Mouse (Mus musculus) CH12.LX (cell line): ENCODE measurements around the gene Gprin1. TPM values are rescaled to one million over a fixed set of nuclear protein-coding genes. Genes with fewer than 3 reads are reported as not detected.

Experiments used
- DNase-seq: peaks from one replicate; pipeline ENCODE4 v3.0.0-alpha.2; 2013; ENCODE audit errors: extremely low read depth
- H3K27ac ChIP-seq: 2 replicates; pipeline ENCODE4 v1.5.1; 2012; ENCODE audit warnings: low read depth, mild to moderate bottlenecking, control low read depth, moderate library complexity; ENCODE audit not compliant: insufficient read depth
- H3K27me3 ChIP-seq: replicated peaks from 2 replicates; pipeline ENCODE3; 2012; ENCODE audit warnings: inconsistent platforms
- H3K36me3 ChIP-seq, 2 experiments: replicated peaks in 1 of 2; 2 replicates each; pipeline versions ENCODE3 to v1.6.1; 2012; ENCODE audit warnings: inconsistent platforms in 1 of 2, low read length in 1 of 2, mild to moderate bottlenecking in 1 of 2, mixed read lengths in 1 of 2, moderate library complexity in 1 of 2; ENCODE audit not compliant: control insufficient read depth in 1 of 2, insufficient read depth in 1 of 2
- H3K4me1 ChIP-seq, 2 experiments: 2 replicates each; pipeline ENCODE4 v1.6.1; 2012; ENCODE audit warnings: inconsistent platforms in 1 of 2, moderate library complexity in 1 of 2; ENCODE audit not compliant: insufficient read depth in 2 of 2, control insufficient read depth in 1 of 2
- H3K4me2 ChIP-seq: 2 replicates; pipeline ENCODE4 v1.6.1; 2012; ENCODE audit warnings: low read depth, mild to moderate bottlenecking, control low read depth; ENCODE audit not compliant: poor library complexity, insufficient read depth, severe bottlenecking
- H3K4me3 ChIP-seq, 3 experiments: fragments of 150-350 bp in 1 of 3; sonication (generic) in 1 of 3; replicated peaks in 1 of 3; 2 replicates each; pipeline versions ENCODE3 to v1.5.1; 2011 to 2012; ENCODE audit warnings: low read depth in 2 of 3, low read length in 2 of 3, mild to moderate bottlenecking in 2 of 3, moderate library complexity in 2 of 3, control low read depth in 1 of 3, improper control_type of control experiment in 1 of 3, inconsistent platforms in 1 of 3, mixed read lengths in 1 of 3; ENCODE audit not compliant: poor library complexity in 1 of 3
- H3K79me2 ChIP-seq: replicated peaks from 2 replicates; pipeline ENCODE4 v1.6.1; 2012; ENCODE audit warnings: mild to moderate bottlenecking, moderate library complexity; ENCODE audit not compliant: control insufficient read depth, poor library complexity, insufficient read depth, severe bottlenecking; ENCODE audit errors: extremely low read depth
- H3K9ac ChIP-seq: 2 replicates; pipeline ENCODE4 v1.6.1; 2012; ENCODE audit warnings: low read depth, mild to moderate bottlenecking, control low read depth, moderate library complexity; ENCODE audit not compliant: insufficient read depth
- H3K9me3 ChIP-seq: replicated peaks from 2 replicates; pipeline ENCODE3; 2012; ENCODE audit warnings: low read length, inconsistent platforms, mixed read lengths
- BHLHE40 ChIP-seq: IDR thresholded peaks from 2 replicates; pipeline ENCODE4 v1.6.1; 2011; ENCODE audit warnings: mild to moderate bottlenecking, low read depth, low read length, improper control_type of control experiment
- CHD1 ChIP-seq: IDR thresholded peaks from 2 replicates; pipeline ENCODE4 v1.6.1; 2012; ENCODE audit warnings: low read depth, low read length, improper control_type of control experiment, inconsistent platforms
- CTCF ChIP-seq, 2 experiments: IDR thresholded peaks in 1 of 2; conservative IDR thresholded peaks in 1 of 2; 2 replicates each; pipeline ENCODE4 v1.5.1; 2011 to 2012; ENCODE audit warnings: low read depth in 2 of 2, low read length in 2 of 2, improper control_type of control experiment in 1 of 2, inconsistent platforms in 1 of 2, mild to moderate bottlenecking in 1 of 2, moderate library complexity in 1 of 2
- E2F4 ChIP-seq: IDR thresholded peaks from 2 replicates; pipeline ENCODE4 v1.6.1; 2011; ENCODE audit warnings: low read depth, low read length, improper control_type of control experiment; ENCODE audit not compliant: insufficient replicate concordance
- ELF1 ChIP-seq: IDR thresholded peaks from 2 replicates; pipeline ENCODE4 v1.6.1; 2014; ENCODE audit warnings: low read depth, mild to moderate bottlenecking, inconsistent platforms, low read length, improper control_type of control experiment
- GABPA ChIP-seq: IDR thresholded peaks from 2 replicates; pipeline ENCODE4 v1.6.1; 2012; ENCODE audit warnings: low read depth, low read length, improper control_type of control experiment, inconsistent platforms; ENCODE audit not compliant: insufficient replicate concordance
- JUN ChIP-seq: IDR thresholded peaks from 2 replicates; pipeline ENCODE4 v1.6.1; 2011; ENCODE audit warnings: low read depth, mild to moderate bottlenecking, low read length, improper control_type of control experiment, moderate library complexity; ENCODE audit not compliant: insufficient read depth
- MAZ ChIP-seq: IDR thresholded peaks from 2 replicates; pipeline ENCODE4 v1.6.1; 2012; ENCODE audit warnings: low read depth, mild to moderate bottlenecking, inconsistent platforms, low read length, improper control_type of control experiment, moderate library complexity
- MEF2A ChIP-seq: IDR thresholded peaks from 2 replicates; pipeline ENCODE4 v1.6.1; 2014; ENCODE audit warnings: low read depth, mild to moderate bottlenecking, inconsistent platforms, low read length, improper control_type of control experiment, borderline replicate concordance
- POLR2AphosphoS2 ChIP-seq: IDR thresholded peaks from 2 replicates; pipeline ENCODE4 v1.6.1; 2011; ENCODE audit warnings: low read depth, low read length, improper control_type of control experiment
- RAD21 ChIP-seq: IDR thresholded peaks from 2 replicates; pipeline ENCODE4 v1.6.1; 2011; ENCODE audit warnings: low read depth, mild to moderate bottlenecking, low read length, improper control_type of control experiment, moderate library complexity
- RCOR1 ChIP-seq: conservative IDR thresholded peaks from 2 replicates; pipeline ENCODE4 v1.6.1; 2012; ENCODE audit warnings: low read depth, mild to moderate bottlenecking, inconsistent platforms, low read length, improper control_type of control experiment
- SIN3A ChIP-seq: IDR thresholded peaks from 2 replicates; pipeline ENCODE4 v1.6.1; 2012; ENCODE audit warnings: low read length, improper control_type of control experiment, inconsistent platforms
- SMC3 ChIP-seq: IDR thresholded peaks from 2 replicates; pipeline ENCODE4 v1.6.1; 2011; ENCODE audit warnings: low read depth, low read length, improper control_type of control experiment
- TBP ChIP-seq: conservative IDR thresholded peaks from 2 replicates; pipeline ENCODE4 v1.6.1; 2011; ENCODE audit warnings: low read depth, low read length, improper control_type of control experiment
- TCF12 ChIP-seq: IDR thresholded peaks from 2 replicates; pipeline ENCODE4 v1.6.1; 2014; ENCODE audit warnings: low read depth, mild to moderate bottlenecking, inconsistent platforms, low read length, improper control_type of control experiment
- USF1 ChIP-seq: IDR thresholded peaks from 2 replicates; pipeline ENCODE4 v1.6.1; 2014; ENCODE audit warnings: low read depth, mild to moderate bottlenecking, inconsistent platforms, low read length, improper control_type of control experiment
- USF2 ChIP-seq: conservative IDR thresholded peaks from 2 replicates; pipeline ENCODE4 v1.6.1; 2011; ENCODE audit warnings: low read depth, low read length, improper control_type of control experiment
- ZMIZ1 ChIP-seq: IDR thresholded peaks from 2 replicates; pipeline ENCODE4 v1.6.1; 2012; ENCODE audit warnings: low read depth, mild to moderate bottlenecking, inconsistent platforms, low read length, improper control_type of control experiment
- dilution Hi-C: fragments of 300-500 bp; cut with MboI; formaldehyde crosslinking; loops from 2 replicates; pipeline ENCODE4 v1.14.3; 2020; ENCODE audit warnings: low sequenced_read_pairs; ENCODE audit not compliant: extremely low pct_unique_long_range_greater_than_20kb, extremely low pct_ligation_motif_present
- in situ Hi-C: fragments of 300-500 bp; cut with MboI; formaldehyde crosslinking; loops from 3 replicates; pipeline ENCODE4 v1.14.3; 2019; ENCODE audit warnings: low sequenced_read_pairs, low pct_ligation_motif_present, low pct_unique_long_range_greater_than_20kb, mixed read lengths
- polyA plus RNA-seq: library from polyadenylated mRNA; unstranded; fragments of >175 nt; gene quantifications from 2 replicates; pipeline ENCODE4 v1.2.1, GENCODE M21; 2012; ENCODE audit warnings: low read depth; ENCODE audit not compliant: insufficient read length
- total RNA-seq, 2 experiments: library from RNA; depleted of rRNA; stranded (reverse); fragments of 300-350 nt in 1 of 2; fragments of >200 nt in 1 of 2; gene quantifications; 2 replicates each; pipeline ENCODE4 v1.2.3; 2012 to 2014

Gene Gprin1
- total and polyA plus RNA-seq, 3 experiments: not detected

DNA sequence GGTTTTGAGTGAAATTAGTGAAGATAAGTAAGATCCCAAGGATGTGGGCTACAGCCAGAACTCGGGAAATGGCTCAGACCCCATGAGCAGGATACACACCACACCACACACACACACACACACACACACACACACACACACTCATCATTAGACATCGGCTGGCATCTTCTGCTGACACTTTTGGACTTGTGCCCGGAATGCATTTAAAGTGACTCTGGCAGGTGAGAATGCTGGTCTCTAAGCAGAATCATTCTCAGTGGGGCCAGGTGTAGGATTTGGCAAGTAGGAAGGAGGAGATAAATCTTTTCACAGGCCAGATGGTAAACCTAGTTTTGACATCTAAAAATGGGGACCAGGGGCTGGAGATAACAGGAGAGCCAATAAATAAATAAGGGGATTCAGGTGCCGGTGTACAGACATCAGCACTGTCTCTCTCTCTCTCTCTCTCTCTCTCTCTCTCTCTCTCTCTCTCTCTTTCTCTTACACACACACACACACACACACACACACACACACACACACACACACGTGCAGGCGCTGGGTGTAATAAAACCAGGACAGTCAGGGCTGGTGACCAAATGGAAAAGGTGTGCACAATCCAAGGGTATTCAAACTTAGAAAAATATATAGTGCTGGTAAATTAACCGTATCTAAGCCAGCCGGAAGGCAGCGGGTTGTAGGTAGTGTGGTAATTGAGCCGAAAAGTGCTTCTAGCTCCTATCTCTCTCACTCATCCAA is 7.6 kb upstream of the Gprin1 start:
- H3K4me1 ChIP-seq: no peaks in the 10 kb centered on the region
- H3K27ac ChIP-seq: no peak overlapping the region
- DNase-seq: no peak
- H3K9me3 ChIP-seq: peaks cover 4% of the 10 kb centered on the region
- no peak overlapping the region for H3K4me2 ChIP-seq
- dilution Hi-C loops: no loop called here
- TF ChIP-seq SIN3A (no peak), BHLHE40 (no peak), TBP (no peak), USF2 (no peak), MEF2A (no peak), ELF1 (no peak), SMC3 (no peak), POLR2AphosphoS2 (no peak)
- H3K36me3 ChIP-seq: no peaks in the 10 kb centered on the region
- H3K79me2 ChIP-seq: no peaks in the 10 kb centered on the region
- peaks cover 81% of the 10 kb centered on the region for H3K27me3 ChIP-seq
- H3K9ac ChIP-seq: no peak overlapping the region
- in situ Hi-C loops: no loop called here
- H3K4me3 ChIP-seq: no peak overlapping the region

DNA sequence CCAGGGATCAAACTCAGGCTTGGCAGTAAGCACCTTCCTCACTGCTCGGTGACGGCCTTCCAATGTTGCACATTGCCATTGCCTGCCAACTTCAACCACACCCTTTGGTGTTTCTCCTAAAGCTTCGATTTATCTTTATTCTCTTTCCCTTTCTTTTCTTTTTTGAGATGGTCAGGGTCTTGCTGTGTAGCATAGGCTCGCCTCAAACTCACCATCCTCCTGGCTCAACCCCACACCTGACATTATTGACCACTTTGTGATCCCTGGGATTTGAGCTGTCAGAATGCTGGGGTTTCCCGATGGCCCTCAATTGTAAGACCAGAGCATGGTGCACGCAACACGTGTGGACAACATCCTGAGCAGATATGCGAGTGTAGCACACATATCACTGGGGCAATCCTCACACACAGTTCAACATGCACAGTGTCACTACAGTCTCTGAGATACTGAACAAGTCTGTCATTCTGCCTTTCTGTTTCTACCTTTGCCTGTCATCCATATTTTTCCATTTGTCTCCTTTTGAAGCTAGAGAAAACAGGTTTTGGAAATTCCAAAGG is 6.6 kb upstream of the Gprin1 start:
- H3K27ac ChIP-seq: no peak overlapping the region
- peaks cover 4% of the 10 kb centered on the region for H3K9me3 ChIP-seq
- no peaks in the 10 kb centered on the region for H3K79me2 ChIP-seq
- no peak overlapping the region for H3K9ac ChIP-seq
- TF ChIP-seq USF1 (no peak), TCF12 (no peak), BHLHE40 (no peak), CHD1 (no peak), RAD21 (no peak)
- TF ChIP-seq, all 38 proteins: peak for 0
- dilution Hi-C loops: no loop called here
- Histone ChIP-seq H3K36me3 (no peaks in the 10 kb centered on the region), H3K4me1 (no peaks in the 10 kb centered on the region), H3K27me3 (peaks cover 79% of the 10 kb centered on the region), H3K4me3 (no peak overlapping the region), H3K4me2 (no peak overlapping the region)
- DNase-seq: no peak
- in situ Hi-C loops: no loop called here

DNA sequence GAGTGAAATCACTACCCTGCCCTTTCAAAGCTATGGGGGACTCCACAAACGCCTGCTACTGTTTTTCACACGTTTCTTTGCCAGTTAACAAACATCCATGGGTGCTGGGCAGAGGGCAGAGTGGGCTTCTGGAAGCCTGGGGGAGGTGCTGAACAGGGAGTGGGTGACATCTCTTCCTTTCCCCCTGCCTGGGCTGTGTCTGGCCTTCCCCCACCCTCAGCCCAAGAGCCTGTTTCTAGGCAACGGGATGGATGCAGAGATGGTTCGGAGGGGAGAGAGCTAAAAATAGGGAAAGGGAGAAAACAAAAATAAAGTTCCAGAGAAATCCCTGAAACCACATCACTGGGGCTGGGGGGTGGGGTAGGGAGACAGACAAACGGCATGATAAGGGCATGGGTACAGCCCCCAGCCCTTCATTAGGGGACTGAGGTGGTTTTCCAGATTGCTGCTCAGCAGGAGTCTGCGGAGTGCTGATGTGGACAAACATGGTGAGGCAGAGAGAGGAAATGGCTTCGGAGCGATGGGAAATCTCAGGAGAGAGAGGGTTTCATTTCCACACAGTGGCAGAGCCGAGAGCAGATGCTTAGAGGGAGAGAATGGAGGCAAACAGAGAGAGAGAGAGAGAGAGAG is 5.6 kb upstream of the Gprin1 start:
- no peaks in the 10 kb centered on the region for H3K79me2 ChIP-seq
- no peaks in the 10 kb centered on the region for H3K4me1 ChIP-seq
- TF ChIP-seq CTCF (conservative IDR thresholded peaks at IDR 0.05 in 1 of 2, IDR thresholded peaks at IDR 0.05 in 1 of 2; ENCODE audit: low read depth in 2 of 2, low read length in 2 of 2): no peak
- no peak for TF ChIP-seq TCF12
- TF ChIP-seq CHD1: no peak
- TF ChIP-seq SIN3A: no peak
- TF ChIP-seq JUN: no peak
- no peak for TF ChIP-seq RCOR1
- TF ChIP-seq MAZ: no peak
- no peak for TF ChIP-seq GABPA
- TF ChIP-seq E2F4: no peak
- no peak for TF ChIP-seq ZMIZ1
- H3K27me3 ChIP-seq: peaks cover 70% of the 10 kb centered on the region
- DNase-seq: no peak
- H3K4me3 ChIP-seq: no peak overlapping the region
- dilution Hi-C loops (no loop called here), in situ Hi-C loops (no loop called here)
- no peak overlapping the region for H3K9ac ChIP-seq
- peaks cover 4% of the 10 kb centered on the region for H3K9me3 ChIP-seq
- H3K36me3 ChIP-seq: no peaks in the 10 kb centered on the region
- H3K4me2 ChIP-seq: no peak overlapping the region
- H3K27ac ChIP-seq: no peak overlapping the region
